Mouse (Mus musculus) midbrain, postnatal 0 days (tissue): ENCODE data around the gene Swsap1. TPM values are rescaled to one million over a fixed set of nuclear protein-coding genes. Genes with fewer than 3 reads are reported as not detected.

ENCODE experiments used
- ATAC-seq: fragments of 200-750 bp; cut with Nextera tagmentation; 2 replicates; pipeline ENCODE4 v1.8.0; 2017; ENCODE audit warnings: moderate number of reproducible peaks, mild to moderate bottlenecking, moderate TSS enrichment, moderate library complexity; ENCODE audit not compliant: low FRiP score
- DNase-seq: peaks from one replicate; pipeline ENCODE4 v3.0.0-alpha.2; 2015; ENCODE audit warnings: low spot score
- H3K27ac ChIP-seq: fragments of 300-500 bp; sonication (generic); 2 replicates; pipeline ENCODE4 v1.5.1; 2014; ENCODE audit warnings: low read depth, mild to moderate bottlenecking, low read length, mixed read lengths
- H3K27me3 ChIP-seq: fragments of 300-500 bp; sonication (generic); 2 replicates; pipeline ENCODE4 v1.6.1; 2014; ENCODE audit warnings: low read length, control low read depth, mixed read lengths; ENCODE audit not compliant: insufficient read depth
- H3K36me3 ChIP-seq: fragments of 300-500 bp; sonication (generic); 2 replicates; pipeline ENCODE4 v1.6.1; 2014; ENCODE audit warnings: low read length, control low read depth, mixed read lengths; ENCODE audit not compliant: insufficient read depth
- H3K4me1 ChIP-seq: fragments of 300-500 bp; sonication (generic); 2 replicates; pipeline ENCODE4 v1.6.1; 2014; ENCODE audit warnings: mild to moderate bottlenecking, control low read depth, antibody characterized with exemption, low read length, mixed read lengths; ENCODE audit not compliant: insufficient read depth
- H3K4me2 ChIP-seq: fragments of 300-500 bp; sonication (generic); 2 replicates; pipeline ENCODE4 v1.6.1; 2014; ENCODE audit warnings: low read depth, mild to moderate bottlenecking, low read length, mixed read lengths; ENCODE audit not compliant: poor library complexity, severe bottlenecking
- H3K4me3 ChIP-seq: fragments of 300-500 bp; sonication (generic); 2 replicates; pipeline ENCODE4 v1.5.1; 2014; ENCODE audit warnings: low read depth, mild to moderate bottlenecking, low read length, moderate library complexity
- H3K9ac ChIP-seq: fragments of 300-500 bp; sonication (generic); replicated peaks from 2 replicates; pipeline ENCODE4 v1.6.1; 2014; ENCODE audit warnings: mild to moderate bottlenecking, low read length, moderate library complexity, mixed read lengths; ENCODE audit not compliant: poor library complexity, severe bottlenecking
- H3K9me3 ChIP-seq: fragments of 300-500 bp; sonication (generic); 2 replicates; pipeline ENCODE4 v1.6.1; 2016; ENCODE audit warnings: low read length, control low read depth
- CTCF ChIP-seq: IDR thresholded peaks from 2 replicates; pipeline ENCODE4 v1.5.1; 2016; ENCODE audit warnings: antibody characterized with exemption, mild to moderate bottlenecking
- WGBS: fragments of 180-500 bp; shearing (Covaris S2); extraction: QIAGEN DNeasy Blood & Tissue Kit; methylation state at CpG from one replicate; pipeline ENCODE4 v1.1.7; 2014; 5-methylcytosine and 5-hydroxymethylcytosine counted together
- polyA plus RNA-seq: library from polyadenylated mRNA; unstranded; fragments of >200 nt; fragmentation: Nextera tagmentation; extraction: Ambion mirVana; gene quantifications from 2 replicates; pipeline ENCODE4 v1.2.1, GENCODE M21; 2015
- total RNA-seq: library from RNA; depleted of rRNA; stranded (reverse); fragments of >200 nt; gene quantifications from 2 replicates; pipeline ENCODE4 v1.2.3, GENCODE M21; 2014

The Swsap1 gene
- total and polyA plus RNA-seq, 2 experiments from 2014 or later: 8.0 to 38.6 TPM

GRCm38 (mm10) chr9:21925506-21925905 lies 30.0 kb upstream of the Swsap1 start:
- TF ChIP-seq CTCF: no peak
- WGBS: 96% methylated on average over 1 of the region's 1 CpGs
- DNase-seq: no peak
- Histone ChIP-seq H3K4me2 (no peak overlapping the region), H3K27me3 (no peaks in the 10 kb centered on the region), H3K36me3 (no peaks in the 10 kb centered on the region), H3K27ac (no peak overlapping the region), H3K9me3 (no peaks in the 10 kb centered on the region), H3K4me3 (no peak overlapping the region), H3K4me1 (peaks cover 8% of the 10 kb centered on the region; the same call in 1 of the 2 replicates), H3K9ac (no peak overlapping the region)
- no peak for ATAC-seq

GRCm38 (mm10) chr9:21926155-21926554 lies 29.4 kb upstream of the Swsap1 start:
- no peak for DNase-seq

GRCm38 (mm10) chr9:21926784-21927183 lies 28.8 kb upstream of the Swsap1 start:
- H3K9me3 ChIP-seq: no peaks in the 10 kb centered on the region
- peak overlapping the region; percentile 61 for H3K4me2 ChIP-seq
- H3K4me3 ChIP-seq: peak overlapping the region; percentile 46
- no peaks in the 10 kb centered on the region for H3K27me3 ChIP-seq
- no peak for TF ChIP-seq CTCF
- DNase-seq (peak; percentile 20), ATAC-seq (no peak)
- WGBS: 1% methylated on average over 6 of the region's 6 CpGs
- H3K27ac ChIP-seq: peak overlapping the region; percentile 77
- H3K4me1 ChIP-seq: peaks cover 8% of the 10 kb centered on the region; the same call in 1 of the 2 replicates
- no peaks in the 10 kb centered on the region for H3K36me3 ChIP-seq
- H3K9ac ChIP-seq: peak overlapping the region; percentile 63

More at GRCm38 (mm10) chr9:21926155-21926554, 29.4 kb upstream of the Swsap1 start:
- no peaks in the 10 kb centered on the region for H3K27me3 ChIP-seq
- peak overlapping the region; percentile 61 for H3K4me2 ChIP-seq
- no peak for TF ChIP-seq CTCF
- no peaks in the 10 kb centered on the region for H3K9me3 ChIP-seq
- H3K36me3 ChIP-seq: no peaks in the 10 kb centered on the region
- no peak for ATAC-seq
- H3K9ac ChIP-seq: no peak overlapping the region
- peaks cover 8% of the 10 kb centered on the region; the same call in 1 of the 2 replicates for H3K4me1 ChIP-seq
- WGBS: 76% methylated on average over 6 of the region's 6 CpGs
- H3K4me3 ChIP-seq: peak overlapping the region; percentile 46
- H3K27ac ChIP-seq: no peak overlapping the region; the same call in 1 of the 2 replicates

GRCm38 (mm10) chr9:21927208-21927753 lies 28.3 kb upstream of the Swsap1 start, which contains the start of the genes Ccdc159 and Tmem205:
Gene Ccdc159 (plus strand): TSS chr9:21927471.
Gene Tmem205 (minus strand): TSS chr9:21927556.
- Histone ChIP-seq H3K27ac (peak within 1 kb of the TSS; percentile 77), H3K4me3 (peak within 1 kb of the TSS; percentile 46), H3K4me2 (peak within 1 kb of the TSS; percentile 61), H3K9ac (peak within 1 kb of the TSS; percentile 63), H3K36me3 (no peaks in the 10 kb centered on the region), H3K9me3 (no peaks in the 10 kb centered on the region), H3K27me3 (no peaks in the 10 kb centered on the region), H3K4me1 (peaks cover 8% of the 10 kb centered on the region; the same call in 1 of the 2 replicates)
- TF ChIP-seq CTCF: no peak
- ATAC-seq (peak; percentile 96), DNase-seq (peak; percentile 98)
- under 1% methylated on average over 28 of the region's 28 CpGs for WGBS

GRCm38 (mm10) chr9:21929208-21929607 lies 26.3 kb upstream of the Swsap1 start:
- Histone ChIP-seq H3K27ac (no peak overlapping the region), H3K4me2 (no peak overlapping the region), H3K4me3 (no peak overlapping the region), H3K36me3 (no peaks in the 10 kb centered on the region), H3K9ac (no peak overlapping the region), H3K9me3 (no peaks in the 10 kb centered on the region), H3K4me1 (peaks cover 8% of the 10 kb centered on the region; the same call in 1 of the 2 replicates), H3K27me3 (no peaks in the 10 kb centered on the region)
- ATAC-seq: no peak
- WGBS: 88% methylated on average over 3 of the region's 3 CpGs
- no peak for TF ChIP-seq CTCF
- no peak for DNase-seq

- Histone ChIP-seq H3K27ac (no peak overlapping the region), H3K4me3 (no peak overlapping the region), H3K36me3 (no peaks in the 10 kb centered on the region), H3K4me2 (no peak overlapping the region), H3K4me1 (no peaks in the 10 kb centered on the region), H3K27me3 (no peaks in the 10 kb centered on the region), H3K9me3 (no peaks in the 10 kb centered on the region), H3K9ac (no peak overlapping the region)
- DNase-seq (no peak), ATAC-seq (no peak)
- WGBS: 62% methylated on average over 2 of the region's 2 CpGs
- no peak for TF ChIP-seq CTCF
Observed at GRCm38 (mm10) chr9:21932006-21932405, 23.5 kb upstream of the Swsap1 start.
